Mouse (Mus musculus) right cerebral cortex, postnatal 36 days (tissue): Measurements from ENCODE around the gene Osm.

ENCODE experiments used
- DNase-seq, 2 experiments: peaks; one replicate each; pipeline ENCODE4 v3.0.0; 2022; ENCODE audit warnings: low spot score in 2 of 2, mixed read lengths in 1 of 2

Gene Osm

DNA sequence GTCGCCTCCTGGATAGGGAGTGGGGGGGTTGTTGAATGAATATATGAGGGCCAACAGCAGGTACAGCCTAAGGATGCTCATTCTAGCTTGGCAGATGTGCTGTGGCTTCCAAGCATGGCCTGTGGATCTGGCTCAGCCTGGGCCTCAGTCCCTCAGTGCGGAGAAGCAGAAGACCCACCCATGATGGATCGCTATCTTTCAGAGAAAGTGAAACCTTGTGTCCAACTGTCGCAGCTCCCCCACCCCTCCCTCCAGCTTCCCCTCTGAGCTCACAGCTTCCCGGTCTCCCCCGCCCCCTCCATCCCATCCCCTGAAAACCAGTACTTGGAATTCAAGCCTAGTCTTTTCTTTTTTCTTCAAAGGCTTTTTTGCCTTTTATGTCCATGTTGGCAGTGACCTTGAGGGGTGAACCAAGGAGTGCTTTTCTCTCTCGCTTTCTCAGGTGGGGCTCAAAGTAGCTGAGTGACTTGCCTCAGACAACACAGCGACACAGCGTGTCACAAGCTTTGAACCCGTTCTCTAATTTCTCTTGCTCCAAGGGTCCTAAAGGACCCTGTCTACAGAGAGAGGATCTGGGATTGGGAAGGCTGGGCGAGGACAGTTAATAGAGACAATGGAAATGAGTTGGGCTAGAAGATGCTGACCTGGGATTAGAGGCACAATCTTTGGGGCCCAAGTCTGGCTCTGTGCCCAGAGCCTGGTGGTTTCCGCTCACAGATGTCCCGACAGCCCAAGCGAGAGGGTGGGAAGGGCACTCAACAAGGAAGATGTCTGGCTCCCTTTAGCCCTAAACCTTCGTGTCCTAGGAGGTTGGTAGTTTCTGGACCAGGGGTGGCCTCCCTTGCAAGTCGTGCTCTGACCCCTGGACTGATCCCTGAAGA lies at the start of gene Osm:
Gene Osm, plus strand, starts transcription at position 756 of the 881 bp plus-strand sequence.
- DNase-seq, result no peak

DNA sequence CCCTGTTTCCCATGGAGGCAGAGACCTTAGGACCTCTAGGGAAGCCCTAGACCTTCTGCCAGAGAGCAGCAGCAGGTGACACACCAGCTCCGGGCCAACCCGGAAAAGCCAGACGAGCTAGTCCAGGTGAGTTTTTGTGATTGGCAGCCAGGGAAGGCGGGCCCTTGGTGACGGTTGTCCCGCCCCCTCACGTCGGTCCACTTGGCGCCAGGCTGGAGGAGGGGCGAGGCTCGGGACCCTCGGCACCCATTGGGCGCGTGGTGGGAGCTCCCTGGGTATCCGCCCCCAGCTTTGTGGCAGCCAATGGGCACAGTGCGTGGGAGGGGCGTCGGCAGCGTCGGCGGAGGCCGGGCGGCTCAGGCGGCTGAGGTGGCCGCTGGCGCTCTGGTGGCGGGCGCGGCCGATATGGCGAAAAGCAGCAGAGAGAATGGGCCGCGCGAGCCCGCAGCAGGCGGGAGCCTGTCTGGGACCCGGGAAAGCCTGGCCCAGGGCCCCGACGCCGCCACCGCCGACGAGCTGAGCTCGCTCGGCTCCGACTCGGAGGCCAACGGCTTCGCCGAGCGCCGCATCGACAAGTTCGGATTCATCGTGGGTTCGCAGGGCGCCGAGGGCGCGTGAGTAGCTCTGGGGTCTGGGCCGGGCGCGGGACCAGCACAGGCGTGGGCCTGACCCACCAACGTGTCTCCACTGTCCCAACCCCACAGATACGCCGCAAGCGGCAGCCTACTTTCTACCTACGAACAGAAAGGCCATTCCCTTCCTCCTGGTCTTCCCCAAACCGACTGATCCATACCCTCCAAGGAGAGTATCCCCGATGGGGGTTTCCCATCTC lies 49.5 kb upstream of the Osm start, which contains the start of gene Tbc1d10a:
Gene Tbc1d10a, plus strand, starts transcription at position 304 of the 832 bp plus-strand sequence.
- peak; percentile 97 to 98 for DNase-seq

DNA sequence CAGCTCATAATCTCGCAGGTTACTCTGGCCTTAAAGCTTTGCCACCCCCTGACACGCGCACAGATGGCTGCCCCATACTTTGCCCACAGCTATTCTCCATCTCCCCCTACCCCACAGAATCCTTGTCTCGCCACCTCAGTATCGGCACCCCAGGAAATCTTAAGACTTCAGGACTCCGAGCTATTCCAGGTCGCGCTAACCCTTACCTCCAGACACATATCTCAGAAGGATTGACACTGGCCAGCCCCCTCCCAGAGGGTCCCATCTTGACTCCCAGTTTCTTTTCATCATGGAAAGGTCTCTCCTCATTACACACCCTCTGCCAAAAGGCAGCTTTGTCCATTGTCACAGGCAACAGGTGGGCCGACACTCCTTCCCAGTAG lies 48.9 kb upstream of the Osm start:
- no peak for DNase-seq

DNA sequence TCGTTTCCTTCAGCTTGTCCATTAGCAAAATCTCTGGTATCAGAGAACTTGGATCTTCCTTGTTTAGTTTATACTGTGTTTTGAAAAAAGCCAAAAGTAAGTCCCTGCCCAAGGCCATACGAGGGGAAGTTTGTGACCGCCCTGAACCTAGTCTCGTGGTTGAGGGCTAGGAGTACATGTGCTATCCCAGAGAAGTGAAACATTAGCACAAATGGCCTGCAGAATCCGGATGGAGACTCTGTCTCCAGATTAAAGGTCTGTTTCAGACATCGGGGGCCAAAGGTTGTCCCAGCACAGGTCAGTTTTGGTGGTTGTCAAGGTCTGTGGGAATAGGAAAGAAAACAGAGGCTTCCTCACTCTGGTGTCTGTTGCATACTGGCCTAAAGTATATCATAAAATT lies 47.0 kb upstream of the Osm start:
- no peak for DNase-seq

DNA sequence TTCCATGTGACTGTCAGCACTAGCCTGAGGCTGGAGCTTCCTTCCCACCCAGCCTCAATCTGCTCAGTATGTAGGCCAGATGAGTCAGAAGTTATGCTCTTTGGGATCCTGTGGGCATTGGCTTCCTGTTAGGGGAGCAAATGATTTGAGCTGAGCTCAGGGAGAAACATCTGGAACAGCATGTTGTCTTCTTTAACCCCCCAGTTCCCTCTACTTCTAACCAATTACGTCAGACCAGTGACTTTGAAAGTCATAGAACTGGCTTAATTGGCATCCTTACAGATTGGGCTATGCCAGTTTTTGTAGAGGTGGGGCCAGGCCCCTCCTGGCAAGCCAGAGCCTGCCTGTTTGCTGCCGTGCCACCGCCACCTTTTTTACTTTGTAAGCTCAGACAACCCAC lies 45.5 kb upstream of the Osm start:
- no peak for DNase-seq

DNA sequence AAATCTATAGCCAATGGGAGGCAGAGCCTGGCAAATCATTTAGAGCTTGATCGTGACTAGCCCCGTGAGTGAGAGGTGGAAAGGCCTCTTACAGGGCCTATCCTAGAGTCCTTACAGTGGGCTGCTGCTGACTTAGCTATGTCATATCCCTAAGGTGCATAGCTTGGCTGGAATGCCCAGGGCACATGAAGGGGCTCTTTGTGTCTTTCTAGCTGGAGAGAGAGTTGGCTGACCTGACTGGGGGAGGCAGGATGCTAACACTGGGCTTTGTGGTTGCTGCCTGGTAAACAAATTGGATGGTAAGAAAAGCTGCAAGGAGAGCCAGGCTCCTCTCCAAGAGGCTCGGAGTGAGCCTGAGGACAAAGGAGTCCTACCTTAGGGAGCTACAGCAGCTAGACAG lies 43.5 kb upstream of the Osm start:
- DNase-seq, result no peak

DNA sequence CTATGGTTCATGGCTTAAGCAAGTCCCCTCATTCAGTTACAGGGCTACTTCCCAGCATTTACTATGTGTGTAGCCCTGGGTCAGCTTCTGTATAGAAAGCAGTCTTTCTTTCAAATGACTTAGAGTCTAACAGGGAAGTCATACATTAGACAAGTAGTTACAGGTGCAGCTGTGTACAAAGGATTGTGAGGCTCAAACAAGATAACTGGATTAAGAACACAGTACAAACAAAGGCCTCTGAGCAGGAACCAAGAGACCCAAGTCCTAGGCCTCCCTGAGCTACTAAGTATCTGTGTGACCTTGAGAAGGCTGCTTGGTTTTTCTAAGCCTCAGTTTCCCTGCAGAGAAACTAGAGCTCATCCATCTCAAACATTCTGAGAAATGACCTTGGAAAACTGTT lies 42.8 kb upstream of the Osm start:
- no peak for DNase-seq

DNA sequence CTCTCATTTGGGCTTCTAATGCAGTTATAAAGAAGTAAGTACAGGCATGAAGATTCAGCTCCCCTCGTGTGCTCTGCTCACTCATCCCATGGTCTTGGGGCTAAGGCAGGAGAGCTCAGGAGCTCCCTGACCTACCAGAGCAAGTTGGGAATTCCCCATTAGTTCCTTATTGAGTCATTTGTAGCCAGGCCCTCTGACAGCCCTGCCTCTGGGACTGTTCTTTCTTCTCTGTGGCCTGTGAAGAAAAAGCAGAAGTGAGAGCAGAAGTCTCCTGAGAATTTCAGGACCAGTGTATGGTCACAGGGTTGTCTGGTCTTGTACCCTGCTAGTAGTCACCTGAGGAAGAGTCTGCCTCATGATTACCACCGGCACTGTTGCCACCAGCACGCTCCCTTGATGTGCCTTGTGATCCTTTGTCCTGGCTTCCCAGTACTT lies 40.6 kb upstream of the Osm start:
- no peak for DNase-seq

DNA sequence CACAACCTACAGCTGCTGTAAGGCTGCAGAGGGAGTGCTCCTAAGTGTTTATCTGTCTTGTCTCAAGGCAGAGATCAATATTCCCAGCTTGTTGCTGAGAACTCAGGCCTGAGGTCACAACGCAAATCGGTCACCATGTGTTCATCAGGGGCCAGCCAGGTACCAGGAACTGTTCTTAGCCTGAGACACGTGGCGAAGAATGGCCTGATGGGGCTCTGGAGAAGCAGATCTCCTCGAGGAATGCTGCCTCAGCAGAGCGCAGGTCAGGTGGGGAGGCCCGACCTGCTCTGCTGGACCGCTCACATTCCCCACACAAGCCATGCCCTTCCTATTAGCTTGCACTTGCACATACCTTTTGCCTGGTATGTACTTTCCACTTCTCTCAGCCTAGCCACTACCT lies 39.6 kb upstream of the Osm start:
- no peak for DNase-seq

DNA sequence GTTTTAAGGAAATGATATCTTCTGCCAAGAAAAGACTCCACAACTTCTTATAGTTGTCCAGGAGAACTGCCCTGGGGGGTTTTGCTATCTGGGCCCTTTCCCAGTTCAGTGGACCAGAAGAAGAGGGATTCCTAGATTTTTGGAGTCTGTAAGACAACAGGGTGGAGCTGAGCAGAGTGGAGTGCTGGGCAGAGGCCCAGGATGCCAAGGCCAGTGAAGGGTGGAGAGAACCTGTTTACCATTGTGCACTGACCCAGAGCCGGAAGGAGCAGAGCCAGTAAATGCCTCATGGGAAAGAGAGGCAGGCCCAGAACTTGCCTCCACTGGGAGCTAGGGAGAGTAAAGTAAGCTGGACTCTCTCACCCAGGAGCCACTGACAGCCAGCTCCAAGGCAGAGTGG lies 38.5 kb upstream of the Osm start:
- DNase-seq, result no peak

DNA sequence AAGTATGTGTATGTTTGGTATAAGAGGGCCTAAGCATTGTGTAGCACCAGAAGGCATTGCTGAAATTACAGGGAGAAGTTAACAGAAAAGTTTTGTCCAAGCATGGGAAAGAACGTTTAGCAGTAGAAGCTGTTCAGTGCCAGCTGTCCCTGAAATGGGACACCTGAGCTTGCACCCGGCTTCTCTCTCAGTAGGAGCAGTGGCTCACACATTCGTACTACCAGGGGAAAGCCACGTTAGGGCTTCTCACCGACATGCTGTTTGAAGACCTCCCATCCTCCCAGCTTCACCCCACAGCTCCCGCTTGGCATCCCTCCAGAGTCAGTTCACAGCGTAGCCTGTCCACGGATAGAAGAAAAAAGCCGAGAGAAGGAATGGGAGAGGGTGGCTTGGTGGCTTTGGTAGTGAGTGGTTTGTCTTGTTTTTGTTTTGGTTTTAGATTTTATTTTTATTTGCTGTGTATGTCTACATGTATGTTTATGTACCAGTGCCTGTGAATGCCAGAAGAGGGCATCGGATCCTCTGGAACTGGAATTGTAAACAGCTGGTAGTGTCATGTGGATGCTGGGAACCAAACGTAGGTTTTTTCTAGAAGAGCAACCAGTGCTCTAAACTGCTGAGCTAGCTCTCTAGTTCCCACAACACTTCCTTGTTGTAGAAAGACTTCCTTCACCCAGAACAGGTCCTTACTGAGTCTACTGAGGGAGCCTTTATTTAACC lies 34.1 kb upstream of the Osm start:
- no peak for DNase-seq

DNA sequence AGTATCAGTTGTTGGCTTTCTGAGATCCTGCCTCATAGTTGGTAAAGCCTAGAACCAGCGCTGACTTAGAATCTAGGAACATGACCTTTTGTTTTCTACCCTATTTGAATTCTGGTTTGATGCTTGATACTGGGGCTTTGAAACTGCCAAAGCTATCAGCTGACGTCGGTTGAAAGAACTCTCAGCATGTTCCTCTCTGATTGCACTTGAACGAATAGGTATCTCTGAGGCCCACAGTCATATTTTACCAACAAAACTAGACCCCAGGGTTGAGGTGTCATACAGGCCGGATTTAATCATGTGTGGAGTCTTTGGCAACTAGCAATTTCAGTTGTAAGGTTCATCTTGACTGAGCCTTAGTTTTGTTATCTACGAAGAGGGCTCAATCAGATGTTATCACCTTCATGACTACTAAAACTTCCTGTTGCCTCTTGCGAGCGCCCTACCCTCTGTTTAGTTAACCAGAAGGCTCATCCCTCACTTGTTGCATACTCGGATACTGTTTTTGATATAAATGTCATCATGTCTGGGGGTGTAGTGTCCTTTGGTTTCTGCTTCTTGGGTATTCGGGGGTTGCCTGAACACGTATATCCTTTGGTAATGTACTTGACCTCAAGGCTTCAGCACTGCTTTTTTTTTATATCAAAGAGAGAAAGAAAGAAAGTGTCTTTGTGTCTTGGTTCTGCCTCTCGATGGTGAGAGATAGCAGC lies 33.1 kb upstream of the Osm start:
- DNase-seq, result no peak

DNA sequence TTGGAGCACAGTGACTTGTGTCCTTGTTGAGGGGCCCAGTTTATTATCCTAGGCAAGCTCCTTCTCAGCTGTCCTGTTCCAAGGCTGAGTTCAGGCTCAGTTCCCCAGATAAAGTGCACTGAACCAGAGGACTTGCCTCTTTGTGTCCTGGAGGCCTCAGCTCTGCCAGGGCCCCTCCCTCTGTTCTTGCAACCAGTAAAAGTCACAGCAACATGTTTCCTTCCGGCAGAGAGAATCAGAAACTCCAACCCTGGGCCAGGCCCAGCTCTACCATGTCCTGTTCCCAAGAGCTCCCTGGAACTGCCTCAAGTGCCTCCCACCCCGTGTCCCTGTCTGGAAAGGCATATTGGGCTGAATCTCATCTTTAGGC lies 32.5 kb upstream of the Osm start:
- DNase-seq, result no peak

DNA sequence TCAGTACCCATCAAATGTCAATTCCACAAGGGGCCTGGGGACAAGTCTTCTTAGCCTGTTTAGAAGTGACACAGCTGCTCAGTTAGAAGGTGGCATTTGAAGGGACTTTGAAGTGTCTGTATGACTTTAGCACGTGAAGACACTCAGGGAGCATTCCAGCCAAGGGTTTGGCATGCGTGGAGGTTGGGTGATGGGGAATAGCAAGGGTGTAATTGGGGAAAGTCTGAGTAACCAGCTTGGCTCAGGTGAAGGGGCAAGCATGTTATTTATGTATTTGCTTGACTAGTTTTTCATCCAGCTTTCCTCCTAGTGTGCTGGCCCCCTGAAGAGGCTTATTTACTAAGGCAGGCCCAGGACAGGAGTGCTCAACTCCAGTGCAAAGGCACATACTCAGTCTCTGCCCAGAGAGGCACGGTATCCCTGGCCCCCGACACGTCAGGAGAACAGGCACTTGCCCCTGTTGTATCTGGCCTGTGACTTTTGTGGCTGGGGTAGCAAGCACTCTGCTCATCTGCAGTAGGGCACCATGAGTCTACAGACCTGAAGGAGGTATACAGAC lies 31.0 kb upstream of the Osm start:
- DNase-seq, result no peak

DNA sequence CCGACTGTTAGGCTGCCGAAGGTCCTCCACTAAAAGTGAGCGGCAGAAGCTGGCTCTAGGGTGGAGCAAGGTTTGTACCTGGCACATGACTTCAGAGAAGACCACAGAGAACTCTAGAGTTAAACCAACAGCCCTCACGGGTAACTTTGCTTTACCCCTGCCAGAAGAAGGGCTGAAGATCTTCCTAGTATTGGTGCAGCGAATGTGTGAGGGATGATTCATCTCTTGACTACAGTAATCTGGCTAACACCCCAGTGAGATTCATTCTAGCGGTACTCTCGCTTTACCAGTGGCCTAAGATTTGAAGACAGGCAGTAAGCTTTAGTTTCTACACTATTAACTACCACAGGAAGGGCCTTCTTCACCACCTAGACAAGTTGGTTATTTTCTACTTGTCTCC lies 30.3 kb upstream of the Osm start:
- no peak for DNase-seq

DNA sequence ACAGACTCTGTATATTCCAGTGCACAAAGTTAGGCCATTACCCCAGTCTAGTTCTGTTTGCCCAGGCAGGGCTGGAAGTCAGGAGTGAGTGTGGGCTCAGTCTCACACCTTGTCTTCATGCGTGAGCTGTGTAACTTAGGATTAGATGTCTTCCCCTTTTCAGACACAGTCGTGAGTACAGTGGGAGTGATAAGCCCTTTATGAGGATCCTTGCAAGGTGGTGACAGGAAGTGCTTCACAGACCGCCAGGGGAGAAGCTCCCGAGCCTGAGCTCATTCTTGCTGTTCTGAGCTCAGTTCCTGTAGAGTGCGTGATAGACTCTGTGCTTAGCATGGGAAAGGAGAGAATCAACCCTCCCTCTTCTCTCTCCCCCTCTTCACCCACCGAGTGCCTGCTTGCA lies 29.7 kb upstream of the Osm start:
- DNase-seq, result no peak

DNA sequence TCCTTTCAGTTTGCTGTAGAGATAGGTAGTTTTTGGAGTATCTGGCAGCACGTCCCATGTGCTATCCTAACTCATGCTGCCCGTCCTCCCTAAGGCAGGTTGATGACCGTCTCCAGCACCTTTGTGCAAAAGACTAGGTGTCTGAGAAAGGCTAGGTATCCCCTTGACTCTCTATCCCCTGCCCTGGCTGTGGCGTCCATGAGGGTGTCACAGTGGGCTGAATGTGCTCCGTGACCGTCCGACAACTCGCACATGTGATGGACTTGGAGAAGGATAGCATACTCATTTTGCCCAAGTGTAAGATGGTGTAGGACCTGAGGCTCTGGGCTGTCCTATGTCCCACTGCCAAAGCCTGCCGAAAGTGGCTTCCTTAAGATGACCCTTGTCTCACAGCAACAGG lies 28.6 kb upstream of the Osm start:
- DNase-seq, result no peak

DNA sequence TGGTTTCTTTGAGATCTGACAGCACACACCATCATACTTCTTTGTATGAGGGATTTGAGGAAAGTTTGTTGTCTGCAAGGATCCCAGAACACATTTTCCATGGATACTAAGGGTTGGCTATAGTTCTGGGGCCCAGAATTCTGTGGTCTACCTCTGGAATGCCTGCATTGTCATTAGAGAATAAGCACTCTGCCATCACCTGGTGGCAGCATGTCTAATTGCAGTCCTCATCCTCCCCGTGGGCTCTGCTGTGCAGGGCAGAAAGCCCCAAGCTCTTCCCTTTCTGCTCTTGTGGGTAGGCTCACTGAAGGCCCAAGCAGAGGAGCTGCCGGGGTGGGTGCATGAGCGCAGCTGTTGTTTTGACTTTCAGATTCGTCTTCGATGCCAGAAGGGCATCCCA lies 26.7 kb upstream of the Osm start:
- DNase-seq, result no peak

DNA sequence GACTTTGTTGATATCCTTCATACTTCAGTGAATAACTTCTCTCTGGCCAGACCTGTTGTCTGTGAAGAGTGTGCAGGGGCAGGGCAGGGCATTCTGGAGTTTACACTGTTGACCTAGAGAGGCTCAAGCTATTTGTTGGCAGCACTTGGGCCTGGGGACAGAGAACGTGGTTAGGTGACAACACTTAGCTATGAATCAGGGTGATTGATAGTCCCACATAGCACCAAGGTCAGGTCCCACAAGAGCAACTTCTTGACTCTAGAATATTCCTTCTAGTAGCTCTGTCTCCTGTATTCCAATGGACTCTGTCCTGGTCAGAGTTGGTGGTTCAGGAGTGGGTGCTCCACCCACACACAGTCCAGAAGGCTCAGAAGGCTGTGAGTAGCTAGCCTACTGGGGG lies 25.4 kb upstream of the Osm start:
- DNase-seq, result no peak

DNA sequence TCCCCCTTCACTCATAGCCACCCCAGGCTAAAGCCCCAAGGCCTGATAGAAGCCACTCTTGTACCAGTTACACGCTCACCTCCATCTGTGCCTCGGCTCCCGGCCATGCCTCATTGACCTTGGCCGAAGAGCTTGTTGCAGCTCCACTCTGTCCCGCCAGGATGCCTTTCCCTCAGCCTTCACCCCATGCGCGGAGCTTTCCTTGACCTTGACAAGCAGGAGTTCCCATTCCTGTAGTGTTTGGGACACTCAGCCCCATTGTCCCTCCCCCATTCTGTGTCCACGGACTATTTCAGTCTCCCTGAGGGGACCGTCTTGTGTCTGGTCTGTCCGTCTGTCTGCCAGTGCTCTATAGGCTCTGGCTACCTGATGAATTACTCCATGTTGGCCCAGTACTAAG lies 23.1 kb upstream of the Osm start:
- DNase-seq, result no peak

DNA sequence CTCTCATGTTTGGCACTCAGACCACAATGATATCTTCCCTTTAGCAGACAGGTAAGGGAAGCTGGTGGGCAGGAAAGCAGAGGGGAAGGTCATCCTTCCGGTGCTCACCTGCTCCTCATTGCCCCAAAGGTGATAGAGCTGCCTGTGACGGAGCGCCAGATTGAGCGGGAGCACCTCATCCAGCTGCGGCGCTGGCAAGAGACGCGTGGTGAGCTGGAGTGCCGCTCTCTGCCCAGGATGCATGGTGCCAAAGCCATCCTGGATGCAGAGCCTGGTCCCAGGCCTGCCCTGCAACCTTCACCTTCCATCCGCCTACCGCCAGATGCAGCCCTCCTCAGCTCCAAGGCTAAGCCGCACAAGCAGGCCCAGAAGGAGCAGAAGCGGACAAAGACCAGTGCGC lies 21.6 kb upstream of the Osm start:
- no peak for DNase-seq
